Mouse (Mus musculus) embryonic fibroblast, embryonic 13.5 days (primary cell): ENCODE results near the gene Clec2d.

ENCODE experiments used
- CTCF ChIP-seq: IDR thresholded peaks from 2 replicates; pipeline ENCODE4 v1.5.1; 2011; ENCODE audit warnings: mild to moderate bottlenecking, control low read depth, low read length, moderate library complexity, borderline replicate concordance; ENCODE audit not compliant: insufficient read depth
- POLR2A ChIP-seq: IDR thresholded peaks from 2 replicates; pipeline ENCODE4 v1.6.1; 2011; ENCODE audit warnings: low read depth, mild to moderate bottlenecking, control low read depth, low read length, moderate library complexity

DNA sequence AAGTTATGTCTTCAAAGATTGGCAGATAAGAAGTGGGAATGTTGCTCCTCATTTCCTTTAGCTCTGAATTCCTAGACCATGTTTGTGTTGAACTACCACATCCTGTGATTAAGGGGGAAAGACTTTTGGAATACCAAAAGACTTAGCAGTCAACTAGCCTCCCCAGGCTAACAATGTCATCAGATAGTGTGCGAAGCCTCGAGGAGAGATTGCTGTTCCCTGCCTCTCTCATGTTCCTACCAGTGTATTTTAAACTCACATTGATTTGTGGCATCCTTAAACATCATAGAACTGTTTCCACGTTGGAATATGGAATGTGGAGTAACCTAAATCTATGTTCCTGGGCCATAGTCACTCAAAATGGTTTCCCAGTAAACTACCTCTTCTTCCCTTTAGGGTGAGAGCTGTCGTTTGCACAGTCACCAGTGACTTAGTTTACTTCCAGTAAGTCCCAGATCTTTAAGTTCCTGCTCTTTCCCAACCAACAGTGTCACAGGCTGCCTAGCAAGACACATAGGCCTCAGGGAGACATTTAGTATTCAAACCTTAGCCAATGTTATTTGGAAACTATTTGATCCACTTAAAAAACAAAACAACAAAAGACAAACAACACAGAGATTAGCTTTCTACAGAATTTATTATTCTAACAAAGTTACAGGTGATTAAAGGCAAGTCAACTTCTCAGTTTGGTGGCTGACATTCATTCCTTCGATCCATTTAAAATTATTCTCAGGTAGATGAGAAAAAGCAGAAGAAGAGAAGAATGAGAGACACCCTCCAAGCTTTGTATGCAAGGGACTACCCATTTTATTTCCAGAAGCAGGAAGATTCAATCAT is 51.8 kb downstream of the Clec2d start:
- TF ChIP-seq CTCF, result no peak
- peak; percentile 24; the same call in 1 of the 2 replicates for TF ChIP-seq POLR2A
